Comparison of ENCODE assay signal across 15 mouse cellular contexts in genomic region chr5:107355801-107356200, GRCm38 (mm10). TPM values are rescaled to one million over a fixed set of nuclear protein-coding genes. Genes with fewer than 3 reads are reported as not detected.
DNase-seq lines count a peak whose midpoint lies in the region; TF ChIP-seq lines count a peak whose summit lies in the region.
"Had no signal": no experiment of that assay in that cellular context is flagged by ENCODE, and none has a peak within 500 bp of the region (broad histone marks: within the 10 kb centered on the region; RNA-seq: fewer than 3 reads in every experiment).

No protein-coding gene starts in this region.

- H3K4me2 ChIP-seq in CH12.LX (ENCODE audit: insufficient read depth, low read depth, poor library complexity, severe bottlenecking) = no peak overlapping the region
- H3K4me2 ChIP-seq: heart, embryonic 15.5 days; midbrain, embryonic 15.5 days had no signal

- no peak for TF ChIP-seq POLR2A in CH12.LX (IDR thresholded peaks at IDR 0.05; ENCODE audit: low read depth, low read length)

- no peak for TF ChIP-seq CTCF in CH12.LX (conservative IDR thresholded peaks at IDR 0.05 in 1 of 2, IDR thresholded peaks at IDR 0.05 in 1 of 2; ENCODE audit: low read depth in 2 of 2, low read length in 2 of 2)

- no peaks in the 10 kb centered on the region for H3K9me3 ChIP-seq in CH12.LX (replicated peaks; ENCODE audit: low read length)
- H3K9me3 ChIP-seq: heart, embryonic 15.5 days; midbrain, embryonic 15.5 days had no signal

- no peaks in the 10 kb centered on the region for H3K36me3 ChIP-seq in CH12.LX (replicated peaks in 1 of 2; ENCODE audit: control insufficient read depth in 1 of 2, insufficient read depth in 1 of 2, low read length in 1 of 2)
- H3K36me3 ChIP-seq: heart, embryonic 15.5 days; midbrain, embryonic 15.5 days had no signal

- peak; percentile 10 for DNase-seq in adrenal gland, postnatal 14 days
- no peak for DNase-seq in adrenal gland, postnatal 25 days
- peak; percentile 56 for DNase-seq in CH12.LX (ENCODE audit: extremely low read depth)
- peak; percentile 46 to 47 for DNase-seq in heart, adult 9 months (ENCODE audit: low spot score in 2 of 2)
- DNase-seq in naive thymus-derived CD4-positive, alpha-beta T cell, adult 2 months (ENCODE audit: low read depth) = peak; percentile 42
- DNase-seq in cerebellum, postnatal 14 days = no peak
- no peak for DNase-seq in embryo, embryonic 11 days
- DNase-seq in cerebellum, adult 11-12 months = no peak
- DNase-seq: cerebellum, adult 8-10 months; kidney, adult 2 months had no signal

- no peak for TF ChIP-seq EP300 in CH12.LX (IDR thresholded peaks at IDR 0.05; ENCODE audit: low read length)

- dilution Hi-C loops in CH12.LX (cut with MboI; ENCODE audit: extremely low pct_ligation_motif_present, extremely low pct_unique_long_range_greater_than_20kb, low sequenced_read_pairs) = no loop called here

- H3K9ac ChIP-seq in CH12.LX (ENCODE audit: insufficient read depth, low read depth) = no peak overlapping the region
- H3K9ac ChIP-seq: heart, embryonic 15.5 days; liver, embryonic 14.5 days; midbrain, embryonic 15.5 days had no signal

- TF ChIP-seq RAD21 in CH12.LX (IDR thresholded peaks at IDR 0.05; ENCODE audit: low read depth, low read length) = no peak

- H3K27ac ChIP-seq in CH12.LX (ENCODE audit: insufficient read depth, low read depth) = no peak overlapping the region
- H3K27ac ChIP-seq: heart, embryonic 15.5 days; left cerebral cortex, adult 2 months; liver, embryonic 14.5 days; midbrain, embryonic 15.5 days had no signal

- H3K79me2 ChIP-seq in CH12.LX (replicated peaks; ENCODE audit: control insufficient read depth, extremely low read depth, insufficient read depth, poor library complexity, severe bottlenecking) = no peaks in the 10 kb centered on the region

- no peak overlapping the region for H3K4me3 ChIP-seq in CH12.LX (replicated peaks in 1 of 3; ENCODE audit: low read depth in 2 of 3, low read length in 2 of 3, poor library complexity in 1 of 3)
- H3K4me3 ChIP-seq: erythroblast, embryonic 14.5 days; heart, embryonic 15.5 days; left cerebral cortex, adult 2 months; midbrain, embryonic 15.5 days had no signal

- no peaks in the 10 kb centered on the region for H3K27me3 ChIP-seq in CH12.LX (replicated peaks)
- H3K27me3 ChIP-seq: heart, embryonic 15.5 days; midbrain, embryonic 15.5 days had no signal

- in situ Hi-C loops in CH12.LX (cut with MboI; ENCODE audit: low pct_ligation_motif_present, low pct_unique_long_range_greater_than_20kb, low sequenced_read_pairs) = no loop called here

- H3K4me1 ChIP-seq in CH12.LX (ENCODE audit: control insufficient read depth in 1 of 2, insufficient read depth in 2 of 2) = peaks cover 0 to 40% of the 10 kb centered on the region in 2 experiments; a peak in 2 of 4 replicates

TF ChIP-seq in CH12.LX, 34 proteins besides CTCF, POLR2A, EP300 and RAD21:
- TF ChIP-seq MAZ (IDR thresholded peaks at IDR 0.05; ENCODE audit: low read depth, low read length) (no peak), HCFC1 (IDR thresholded peaks at IDR 0.05; ENCODE audit: low read depth, low read length) (no peak), KAT2A (IDR thresholded peaks at IDR 0.05; ENCODE audit: insufficient replicate concordance, low read length) (no peak), TCF12 (IDR thresholded peaks at IDR 0.05; ENCODE audit: low read depth, low read length) (peak; percentile 64; the same call in 1 of the 2 replicates), CHD2 (IDR thresholded peaks at IDR 0.05; ENCODE audit: low read length) (peak; percentile 69)

RNA-seq across cellular contexts. Expression of gene Brdt, which starts 24.8 kb away (rescaled TPM):
- 3.5 and 4.5 TPM in 2 replicates for total RNA-seq in adrenal gland, postnatal 14 days (2021)
- total RNA-seq in adrenal gland, postnatal 25 days (2021) = 3.3 and 3.5 TPM in 2 replicates
- total RNA-seq in CH12.LX (2012; rRNA removed) = 0.71 and 0.98 TPM in 2 replicates
- total RNA-seq in CH12.LX (2014; rRNA removed) = 0.45 and 0.59 TPM in 2 replicates
- 0.56 and 1.0 TPM in 2 replicates for polyA plus RNA-seq in CH12.LX (2012; ENCODE audit: insufficient read length, low read depth)
- polyA plus RNA-seq: erythroblast, embryonic 14.5 days had no signal

RNA-seq across cellular contexts. Expression of gene Ephx4, which starts 46.7 kb away (rescaled TPM):
- total RNA-seq in adrenal gland, postnatal 14 days (2021) = 0.74 and 0.86 TPM in 2 replicates
- 1.3 and 2.8 TPM in 2 replicates for total RNA-seq in adrenal gland, postnatal 25 days (2021)
- total RNA-seq in CH12.LX (2012; rRNA removed) = 0.71 and 0.81 TPM in 2 replicates
- total RNA-seq in CH12.LX (2014; rRNA removed) = not detected in 2 replicates
- polyA plus RNA-seq in CH12.LX (2012; ENCODE audit: insufficient read length, low read depth) = not detected in 2 replicates
- polyA plus RNA-seq: erythroblast, embryonic 14.5 days had no signal

Comparison
In these comparisons a context has a peak if more than half of its experiments do, and no peak if none do; other contexts are left out.
1. DNase-seq: peak in adrenal gland, postnatal 14 days (single experiment), CH12.LX (single experiment), heart, adult 9 months (2 of 2) and naive thymus-derived CD4-positive, alpha-beta T cell, adult 2 months (single experiment); none in adrenal gland, postnatal 25 days (single experiment), cerebellum, postnatal 14 days (0 of 2), embryo, embryonic 11 days (single experiment) and cerebellum, adult 11-12 months (single experiment).